Mouse (Mus musculus): ENCODE data around the gene Mid1.
"Not testable (repeated sequence)": the region's sequence is repeated elsewhere in the genome, so short reads cannot be mapped to it uniquely, and the experiment has no call there.

The Mid1 gene

GRCm38 (mm10) chrX:170015883-170016282 is 330.9 kb downstream of the Mid1 start:
- DNase-seq (ENCODE audit: low spot score in 2 of 2), result not testable (repeated sequence)

DNA sequence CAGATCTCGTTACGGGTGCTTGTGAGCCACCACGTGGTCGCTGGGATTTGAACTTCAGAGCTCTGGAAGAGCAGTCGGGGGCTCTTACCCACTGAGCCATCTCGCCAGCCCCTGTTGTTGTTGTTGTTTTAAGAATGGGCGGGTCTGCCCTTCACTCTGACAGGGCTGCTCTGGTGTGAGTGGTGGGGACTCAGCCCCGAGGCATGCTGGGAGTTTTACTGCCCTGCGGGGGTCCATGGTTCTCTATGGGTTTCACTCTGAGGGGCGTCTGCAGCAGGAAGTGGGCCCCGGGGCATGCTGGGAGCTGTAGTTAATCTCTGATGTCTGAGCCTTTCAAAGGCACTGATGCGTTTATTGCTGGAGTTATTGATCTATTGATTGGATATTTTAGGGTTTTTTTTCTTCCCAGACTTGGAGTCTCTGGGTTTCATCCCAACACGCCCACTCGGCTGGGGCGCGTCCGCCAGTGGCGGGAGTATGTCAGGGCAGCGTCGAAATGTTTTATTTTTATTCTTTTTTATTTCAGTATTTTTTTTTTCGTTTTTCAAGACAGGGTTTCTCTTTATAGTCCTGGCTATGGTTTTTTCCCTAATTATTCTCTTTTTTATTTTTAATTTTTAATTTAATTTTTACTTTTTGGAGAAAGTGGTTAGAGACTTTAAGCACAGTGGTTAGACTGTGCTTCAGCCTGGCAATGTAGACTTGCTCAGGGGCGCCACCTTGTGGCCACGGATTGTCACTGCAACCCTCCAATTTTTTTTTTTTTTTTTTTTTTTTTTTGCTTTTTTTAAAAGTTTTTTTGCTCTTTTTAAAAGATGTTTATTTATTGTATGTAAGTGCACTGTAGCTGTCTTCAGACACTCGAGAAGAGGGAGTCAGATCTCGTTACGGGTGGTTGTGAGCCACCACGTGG is 332.6 kb downstream of the Mid1 start:
- peak; percentile 83 to 94 for DNase-seq (ENCODE audit: low spot score in 2 of 2)

DNA sequence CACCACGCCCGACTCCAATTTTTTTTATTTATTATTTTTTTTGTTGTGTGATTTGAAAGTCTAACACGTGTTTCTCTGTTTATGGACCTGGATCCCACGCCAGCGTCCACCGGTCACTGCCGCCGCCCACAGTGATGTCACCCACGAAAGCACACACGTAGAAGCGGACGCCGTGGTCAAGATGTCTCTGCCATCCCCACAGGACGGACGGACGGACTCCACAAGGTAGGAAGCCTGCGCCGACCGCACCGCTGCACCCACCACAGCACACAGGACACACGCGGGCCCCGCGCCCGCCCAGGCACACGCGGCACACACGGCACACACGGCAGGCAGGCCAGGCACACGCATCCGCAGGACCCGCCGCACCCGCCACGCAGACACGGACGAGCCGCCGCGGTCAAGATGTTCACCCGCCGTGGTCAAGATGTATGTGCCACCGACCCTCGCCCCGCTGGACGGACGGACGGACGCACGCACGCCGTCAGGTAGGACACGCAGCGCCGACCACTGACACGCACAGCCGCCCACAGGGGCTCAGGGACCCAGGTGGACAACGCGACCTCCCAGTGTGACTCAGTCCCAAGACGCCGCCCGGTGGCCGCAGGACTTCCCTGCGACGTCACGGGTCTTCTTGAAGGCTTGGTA is 333.7 kb downstream of the Mid1 start:
- DNase-seq (ENCODE audit: low spot score in 2 of 2), result peak; percentile 80 to 90

GRCm38 (mm10) chrX:170019219-170019953 is 334.4 kb downstream of the Mid1 start:
- DNase-seq (ENCODE audit: low spot score in 2 of 2), result peak; percentile 75 to 84

DNA sequence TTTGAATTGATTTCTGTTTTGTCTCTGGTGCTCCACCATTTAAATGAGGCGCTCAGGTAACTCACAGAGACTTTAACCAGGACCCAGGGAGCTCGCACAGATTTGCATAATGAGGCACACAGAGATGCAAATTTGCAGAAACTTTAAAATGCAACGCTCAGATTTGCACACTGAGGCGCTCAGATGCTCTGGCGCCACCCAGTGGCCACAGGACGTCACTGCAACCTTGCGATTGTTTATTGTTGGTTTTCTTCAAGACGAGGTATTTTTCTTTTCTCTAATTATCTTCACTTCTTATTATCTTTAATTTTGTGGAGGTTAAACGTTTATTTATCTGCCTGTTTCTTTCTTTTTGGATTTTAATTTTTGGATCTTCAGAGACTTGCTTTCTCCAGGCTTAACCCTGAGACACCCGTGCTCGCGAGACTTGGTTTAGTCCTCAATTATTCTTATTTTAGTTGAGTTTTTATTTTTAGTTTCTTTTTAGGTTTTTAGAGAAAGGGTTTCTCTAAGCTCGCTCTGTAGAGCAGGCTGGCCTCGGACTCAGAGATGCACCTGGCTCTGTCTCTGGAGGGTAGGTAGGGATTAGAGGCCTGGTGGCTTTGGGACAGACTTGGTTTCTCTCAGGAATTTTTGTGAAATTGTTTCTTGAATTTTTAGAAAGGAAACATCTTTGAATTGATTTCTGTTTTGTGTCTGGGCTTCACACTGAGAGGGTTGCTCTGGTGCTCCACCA is 335.1 kb downstream of the Mid1 start:
- DNase-seq (ENCODE audit: low spot score in 2 of 2), result peak; percentile 93 to 99

DNA sequence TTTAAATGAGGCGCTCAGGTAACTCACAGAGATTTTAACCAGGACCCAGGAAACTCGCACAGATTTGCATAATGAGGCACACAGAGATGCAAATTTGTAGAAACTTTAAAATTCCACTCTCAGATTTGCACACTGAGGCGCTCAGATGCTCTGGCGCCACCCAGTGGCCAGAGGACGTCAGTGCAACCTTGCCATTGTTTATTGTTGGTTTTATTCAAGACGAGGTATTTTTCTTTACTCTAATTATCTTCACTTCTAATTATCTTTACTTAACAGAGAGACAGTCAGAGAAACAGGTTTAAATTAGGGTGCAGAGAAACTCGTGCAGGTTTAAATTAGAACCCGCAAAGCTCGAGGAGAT is 335.7 kb downstream of the Mid1 start:
- DNase-seq (ENCODE audit: low spot score in 2 of 2), result peak; percentile 78 to 88

GRCm38 (mm10) chrX:170021205-170021604 is 336.2 kb downstream of the Mid1 start:
- DNase-seq (ENCODE audit: low spot score in 2 of 2), result peak; percentile 64 to 79

GRCm38 (mm10) chrX:170021750-170022461 is 336.9 kb downstream of the Mid1 start:
- DNase-seq (ENCODE audit: low spot score in 2 of 2), result peak; percentile 70 to 83
